Mouse (Mus musculus) forebrain, embryonic 10.5 days (tissue): ENCODE data around the gene Uap1. TPM values are rescaled to one million over a fixed set of nuclear protein-coding genes. Genes with fewer than 3 reads are reported as not detected.
"Not testable (repeated sequence)": the region's sequence is repeated elsewhere in the genome, so short reads cannot be mapped to it uniquely, and the experiment has no call there.

Experiments
- DNase-seq: peaks from one replicate; pipeline ENCODE4 v3.0.0-alpha.2; 2017; ENCODE audit warnings: low spot score; ENCODE audit errors: extremely low spot score
- H3K27ac ChIP-seq: fragments of 300-500 bp; sonication (generic); 2 replicates; pipeline ENCODE4 v1.5.1; 2016; ENCODE audit warnings: mild to moderate bottlenecking
- H3K27me3 ChIP-seq: fragments of 300-500 bp; sonication (generic); 2 replicates; pipeline ENCODE4 v1.6.1; 2016; ENCODE audit warnings: mild to moderate bottlenecking; ENCODE audit not compliant: poor library complexity, severe bottlenecking
- H3K36me3 ChIP-seq: fragments of 300-500 bp; sonication (generic); replicated peaks from 2 replicates; pipeline ENCODE4 v1.6.1; 2016; ENCODE audit warnings: mild to moderate bottlenecking, moderate library complexity
- H3K4me1 ChIP-seq: fragments of 300-500 bp; sonication (generic); 2 replicates; pipeline ENCODE4 v1.6.1; 2016
- H3K4me3 ChIP-seq: fragments of 300-500 bp; sonication (generic); 2 replicates; pipeline ENCODE4 v1.5.1; 2016; ENCODE audit warnings: mild to moderate bottlenecking, moderate library complexity
- H3K9me3 ChIP-seq: fragments of 300-500 bp; sonication (generic); 2 replicates; pipeline ENCODE4 v1.6.1; 2016; ENCODE audit warnings: mild to moderate bottlenecking, moderate library complexity
- WGBS: fragments of 180-500 bp; shearing (Covaris S2); methylation state at CpG from one replicate; pipeline ENCODE4 v1.1.7; 2016; 5-methylcytosine and 5-hydroxymethylcytosine counted together
- polyA plus RNA-seq: library from polyadenylated mRNA; unstranded; fragments of >200 nt; fragmentation: Nextera tagmentation; extraction: Ambion mirVana; gene quantifications from 2 replicates; pipeline ENCODE4 v1.2.1, GENCODE M21; 2016

Gene Uap1
- polyA plus RNA-seq, 1 experiment from 2014 or later, result 53.3 TPM

- Histone ChIP-seq H3K27me3 (no peaks in the 10 kb centered on the region), H3K4me1 (no peaks in the 10 kb centered on the region), H3K27ac (no peak overlapping the region), H3K36me3 (peaks cover 6% of the 10 kb centered on the region), H3K4me3 (no peak overlapping the region), H3K9me3 (no peaks in the 10 kb centered on the region)
- peak; percentile 50 for DNase-seq
- WGBS, result 35% methylated on average over 7 of the region's 7 CpGs
Measured at GRCm38 (mm10) chr1:170136351-170137009, 38.3 kb downstream of the Uap1 start.

GRCm38 (mm10) chr1:170134264-170134663, 40.5 kb downstream of the Uap1 start:
- no peaks in the 10 kb centered on the region for H3K4me1 ChIP-seq
- whole genome bisulfite sequencing, result 88% methylated on average over 8 of the region's 8 CpGs
- H3K27ac ChIP-seq, result no peak overlapping the region
- no peaks in the 10 kb centered on the region for H3K36me3 ChIP-seq
- H3K27me3 ChIP-seq, result no peaks in the 10 kb centered on the region
- no peak overlapping the region for H3K4me3 ChIP-seq
- H3K9me3 ChIP-seq, result no peaks in the 10 kb centered on the region
- DNase-seq, result no peak

GRCm38 (mm10) chr1:170130962-170131361, 43.8 kb downstream of the Uap1 start:
- Histone ChIP-seq H3K4me1 (no peaks in the 10 kb centered on the region), H3K27ac (no peak overlapping the region), H3K27me3 (no peaks in the 10 kb centered on the region), H3K9me3 (no peaks in the 10 kb centered on the region), H3K36me3 (no peaks in the 10 kb centered on the region), H3K4me3 (no peak overlapping the region)
- no peak for DNase-seq
- 72% methylated on average over 3 of the region's 3 CpGs for WGBS

GRCm38 (mm10) chr1:170124644-170125043, 50.1 kb downstream of the Uap1 start:
- 49% methylated on average over 2 of the region's 2 CpGs for WGBS

GRCm38 (mm10) chr1:170113616-170114015, 61.1 kb downstream of the Uap1 start:
- Histone ChIP-seq H3K36me3 (no peaks in the 10 kb centered on the region), H3K4me1 (peaks cover 11% of the 10 kb centered on the region), H3K27me3 (no peaks in the 10 kb centered on the region), H3K27ac (no peak overlapping the region), H3K9me3 (no peaks in the 10 kb centered on the region), H3K4me3 (no peak overlapping the region)
- no peak for DNase-seq
- WGBS, result 88% methylated on average over 6 of the region's 6 CpGs

More at GRCm38 (mm10) chr1:170124644-170125043, 50.1 kb downstream of the Uap1 start:
- Histone ChIP-seq H3K36me3 (no peaks in the 10 kb centered on the region), H3K27me3 (no peaks in the 10 kb centered on the region), H3K27ac (no peak overlapping the region), H3K9me3 (no peaks in the 10 kb centered on the region), H3K4me3 (no peak overlapping the region), H3K4me1 (no peaks in the 10 kb centered on the region)
- DNase-seq, result no peak

GRCm38 (mm10) chr1:170112261-170112660, 62.5 kb downstream of the Uap1 start:
- no peak for DNase-seq
- H3K4me1 ChIP-seq, result peaks cover 11% of the 10 kb centered on the region
- WGBS, result 90% methylated on average over 10 of the region's 10 CpGs
- H3K36me3 ChIP-seq, result no peaks in the 10 kb centered on the region
- H3K27me3 ChIP-seq, result no peaks in the 10 kb centered on the region
- no peak overlapping the region for H3K27ac ChIP-seq
- no peaks in the 10 kb centered on the region for H3K9me3 ChIP-seq
- H3K4me3 ChIP-seq, result no peak overlapping the region

GRCm38 (mm10) chr1:170111651-170112226, 63.0 kb downstream of the Uap1 start:
- H3K27me3 ChIP-seq, result no peaks in the 10 kb centered on the region
- H3K9me3 ChIP-seq, result no peaks in the 10 kb centered on the region
- peaks cover 11% of the 10 kb centered on the region for H3K4me1 ChIP-seq
- no peak for DNase-seq
- H3K27ac ChIP-seq, result peak overlapping the region; percentile 65
- no peak overlapping the region for H3K4me3 ChIP-seq
- no peaks in the 10 kb centered on the region for H3K36me3 ChIP-seq
- WGBS, result 81% methylated on average over 16 of the region's 16 CpGs

GRCm38 (mm10) chr1:170110516-170111332, 64.0 kb downstream of the Uap1 start, which contains the start of gene Ddr2:
TSS of gene Ddr2 (minus strand) at chr1:170110762.
- H3K4me1 ChIP-seq, result peaks cover 11% of the 10 kb centered on the region
- no peaks in the 10 kb centered on the region for H3K36me3 ChIP-seq
- peak within 1 kb of the TSS; percentile 41 for H3K4me3 ChIP-seq
- WGBS, result 59% methylated on average over 17 of the region's 17 CpGs
- no peaks in the 10 kb centered on the region for H3K9me3 ChIP-seq
- no peaks in the 10 kb centered on the region for H3K27me3 ChIP-seq
- DNase-seq, result peak; percentile 24
- peak within 1 kb of the TSS; percentile 79 for H3K27ac ChIP-seq

- Histone ChIP-seq H3K27me3 (no peaks in the 10 kb centered on the region), H3K4me1 (peaks cover 11% of the 10 kb centered on the region), H3K36me3 (no peaks in the 10 kb centered on the region), H3K9me3 (no peaks in the 10 kb centered on the region), H3K4me3 (peak overlapping the region; percentile 41), H3K27ac (peak overlapping the region; percentile 79)
- WGBS, result 81% methylated on average over 19 of the region's 19 CpGs
- DNase-seq, result peak; percentile 17
Measured at GRCm38 (mm10) chr1:170109776-170110515, 64.8 kb downstream of the Uap1 start.

- H3K4me1 ChIP-seq, DNase-seq, H3K27me3 ChIP-seq, H3K36me3 ChIP-seq, H3K9me3 ChIP-seq, H3K27ac ChIP-seq, H3K4me3 ChIP-seq: not testable (repeated sequence)
- WGBS, result 90% methylated on average over 6 of the region's 6 CpGs
Measured at GRCm38 (mm10) chr1:170102814-170103213, 71.9 kb downstream of the Uap1 start.
